Mouse (Mus musculus): ENCODE measurements around the gene Rtraf. TPM values are rescaled to one million over a fixed set of nuclear protein-coding genes. Genes with fewer than 3 reads are reported as not detected.
"Not testable (repeated sequence)": the region's sequence is repeated elsewhere in the genome, so short reads cannot be mapped to it uniquely, and the experiment has no call there.

Gene Rtraf
- 228 and 237 TPM in 2 replicates for polyA plus RNA-seq (2016; fragmentation: Nextera tagmentation; extraction: Ambion mirVana)

DNA sequence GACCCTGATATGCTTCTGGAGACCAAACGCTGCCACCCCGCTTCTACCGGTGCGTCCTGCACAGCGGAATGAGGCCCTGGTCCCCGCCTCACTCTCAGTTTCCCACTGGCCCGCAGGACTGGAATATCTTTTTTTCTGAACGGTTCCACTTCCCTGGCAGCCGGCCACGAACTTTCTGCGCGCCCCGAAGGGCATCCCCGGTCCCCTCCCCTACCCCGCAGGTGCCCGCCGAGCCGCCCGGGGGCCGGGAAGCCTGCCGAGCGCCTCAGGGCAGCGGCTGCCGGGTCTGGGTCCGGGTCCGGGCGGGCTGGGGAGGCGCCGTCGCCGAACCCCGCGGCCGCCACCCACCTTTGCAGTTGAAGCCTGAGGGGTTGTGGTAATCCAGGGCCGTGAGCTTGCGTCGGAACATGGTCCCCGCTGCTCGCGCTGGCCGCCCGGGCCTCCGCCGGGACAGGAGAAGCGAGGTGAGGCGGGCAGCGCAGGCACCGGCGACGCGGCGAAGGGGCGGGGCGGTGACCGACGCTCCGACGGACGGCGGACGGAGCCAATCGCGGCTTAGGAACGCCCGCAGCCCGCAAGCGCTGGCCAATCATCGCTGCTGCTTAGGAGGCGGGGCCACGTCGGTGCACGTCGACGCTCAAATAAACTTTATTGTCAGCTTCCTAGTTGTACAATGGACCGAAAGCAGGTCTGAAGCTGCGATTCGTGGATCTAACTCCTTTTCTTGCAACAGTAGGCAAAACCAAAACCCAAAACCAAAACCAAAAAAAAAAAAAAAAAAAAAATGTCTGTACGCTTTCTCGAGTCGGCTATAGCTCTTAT, at the start of gene Rtraf:
TSS of gene Rtraf (minus strand) at position 504 of the 822 bp plus-strand sequence.
- ATAC-seq (ENCODE audit: insufficient number of reproducible peaks, insufficient read depth, low FRiP score, low TSS enrichment): peak; percentile 94
- Histone ChIP-seq H3K9ac (peak within 1 kb of the TSS; percentile 95), H3K4me3 (peak within 1 kb of the TSS; percentile 96), H3K4me1 (peaks cover 8% of the 10 kb centered on the region; the same call in 1 of the 2 replicates), H3K36me3 (peaks cover 24% of the 10 kb centered on the region), H3K27ac (peak within 1 kb of the TSS; percentile 73), H3K9me3 (no peaks in the 10 kb centered on the region), H3K4me2 (replicated peaks) (peak within 1 kb of the TSS; percentile 75), H3K27me3 (no peaks in the 10 kb centered on the region)
- WGBS: under 1% methylated on average over 80 of the region's 80 CpGs

DNA sequence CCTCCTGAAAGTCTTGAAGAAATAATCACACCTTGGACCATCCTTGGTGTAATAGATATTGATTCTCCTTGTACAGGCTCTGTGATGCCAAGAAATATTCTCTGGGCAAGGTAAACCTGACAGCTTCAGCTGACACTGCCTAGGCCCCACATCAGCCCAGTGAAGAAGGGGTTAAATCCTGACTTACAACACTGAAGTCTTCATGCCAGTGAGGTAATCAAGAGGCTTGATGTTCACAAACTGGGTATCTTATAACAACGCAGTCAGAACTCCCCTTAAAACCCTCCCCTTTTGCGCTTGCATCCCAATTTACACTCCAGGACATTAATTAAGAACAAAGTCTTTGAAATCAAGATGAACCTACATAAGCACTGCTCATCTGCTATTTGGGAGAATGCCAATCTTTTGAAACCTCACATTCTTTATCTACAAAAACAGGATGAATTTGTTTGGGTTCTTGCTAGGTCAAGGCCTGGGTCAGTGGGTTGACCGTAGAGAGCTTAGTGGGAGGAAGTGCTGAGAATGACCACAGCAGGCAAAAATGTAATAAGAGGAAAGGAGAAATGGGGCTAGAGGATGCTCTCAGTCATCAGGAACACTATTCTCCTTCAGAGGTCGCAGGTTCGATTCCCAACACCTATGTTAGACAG, 43.8 kb upstream of the Rtraf start:
- Histone ChIP-seq H3K36me3 (no peaks in the 10 kb centered on the region), H3K4me1 (no peaks in the 10 kb centered on the region), H3K4me2 (replicated peaks) (no peak overlapping the region), H3K9ac (no peak overlapping the region), H3K27ac (no peak overlapping the region), H3K9me3 (no peaks in the 10 kb centered on the region), H3K4me3 (no peak overlapping the region), H3K27me3 (no peaks in the 10 kb centered on the region)
- no peak for ATAC-seq (ENCODE audit: insufficient number of reproducible peaks, insufficient read depth, low FRiP score, low TSS enrichment)
- 51% methylated on average over 5 of the region's 5 CpGs for WGBS

DNA sequence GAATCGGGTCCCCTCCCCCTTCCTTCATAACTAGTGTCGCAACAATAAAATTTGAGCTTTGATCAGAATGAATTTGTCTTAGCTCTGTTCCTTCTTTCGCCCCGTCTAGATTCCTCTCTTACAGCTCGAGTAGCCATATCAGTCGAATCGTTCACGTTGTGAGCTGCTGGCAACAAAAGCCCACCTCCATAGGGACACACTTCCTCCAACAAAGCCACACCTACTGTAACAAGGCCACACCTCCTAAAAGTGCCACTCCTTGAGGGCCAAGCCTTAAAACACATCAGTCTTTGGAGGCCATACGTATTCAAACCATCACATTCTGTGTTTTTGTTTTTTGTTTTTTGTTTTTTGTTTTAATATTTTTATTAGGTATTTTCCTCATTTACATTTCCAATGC, 41.5 kb upstream of the Rtraf start:
- not testable (repeated sequence) for H3K27ac ChIP-seq; ATAC-seq (ENCODE audit: insufficient number of reproducible peaks, insufficient read depth, low FRiP score, low TSS enrichment); H3K4me3 ChIP-seq; H3K9ac ChIP-seq; H3K27me3 ChIP-seq; H3K36me3 ChIP-seq; H3K9me3 ChIP-seq; H3K4me2 ChIP-seq (replicated peaks); H3K4me1 ChIP-seq
- WGBS: 85% methylated on average over 9 of the region's 9 CpGs

DNA sequence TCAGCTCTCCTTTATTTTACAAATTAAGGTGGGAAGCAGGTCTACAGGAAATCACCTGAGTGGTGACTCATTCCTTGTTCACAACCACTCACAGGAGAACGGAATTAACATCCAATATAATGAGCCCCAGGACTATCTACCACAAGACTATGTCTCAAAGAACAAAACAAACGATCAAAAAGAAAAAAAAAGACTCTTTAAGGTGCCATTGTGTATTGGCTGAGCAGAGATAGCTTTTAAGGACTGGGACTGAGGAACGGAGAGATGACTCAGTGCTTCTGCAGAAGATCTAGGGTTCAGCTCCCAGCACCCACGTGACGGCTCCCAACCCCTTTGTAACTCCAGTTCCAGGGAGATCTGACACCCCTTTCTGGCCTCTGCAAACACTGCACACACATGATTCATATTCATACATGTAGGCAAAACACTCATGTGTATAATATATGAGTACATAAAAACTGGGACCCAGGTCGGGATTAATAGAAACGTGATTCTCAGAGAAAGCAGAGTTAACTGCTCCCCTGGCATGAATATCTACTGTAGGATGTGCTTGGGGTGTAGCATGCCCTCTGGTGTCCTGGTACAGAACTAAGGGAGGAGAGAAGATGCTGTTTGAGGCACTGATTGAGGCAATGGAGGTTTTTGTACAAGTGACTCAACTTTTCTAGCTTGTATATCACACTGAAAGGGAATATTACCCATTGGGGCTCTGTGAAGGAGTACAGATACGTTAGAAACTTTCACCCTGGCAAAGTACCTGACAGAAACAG, 37.9 kb upstream of the Rtraf start:
- H3K9ac ChIP-seq: no peak overlapping the region
- H3K27ac ChIP-seq: no peak overlapping the region
- H3K27me3 ChIP-seq: no peaks in the 10 kb centered on the region
- WGBS: 86% methylated on average over 8 of the region's 8 CpGs
- no peak overlapping the region for H3K4me2 ChIP-seq (replicated peaks)
- no peak overlapping the region for H3K4me3 ChIP-seq
- no peaks in the 10 kb centered on the region for H3K4me1 ChIP-seq
- H3K9me3 ChIP-seq: no peaks in the 10 kb centered on the region
- ATAC-seq (ENCODE audit: insufficient number of reproducible peaks, insufficient read depth, low FRiP score, low TSS enrichment): no peak
- no peaks in the 10 kb centered on the region for H3K36me3 ChIP-seq

DNA sequence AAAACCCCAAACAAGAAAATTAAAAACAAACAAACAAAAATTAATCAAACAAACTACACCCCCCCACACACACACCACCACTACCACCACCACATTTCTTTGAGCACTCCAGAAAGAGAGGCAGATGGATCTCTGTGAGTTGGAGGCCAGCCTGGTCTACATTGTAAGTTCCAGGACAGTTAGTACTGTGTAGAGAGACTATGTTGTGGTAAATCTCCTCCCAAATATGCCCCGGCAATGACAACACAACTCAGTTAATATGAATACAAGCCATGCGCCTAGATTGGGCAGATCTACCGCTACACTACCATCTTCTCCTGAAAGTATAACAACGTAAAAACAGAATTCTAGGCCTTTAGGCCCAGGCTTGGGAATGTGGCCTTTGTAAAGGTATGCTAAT, 36.7 kb upstream of the Rtraf start:
- ATAC-seq (ENCODE audit: insufficient number of reproducible peaks, insufficient read depth, low FRiP score, low TSS enrichment): no peak
- no peak overlapping the region for H3K27ac ChIP-seq
- no peak overlapping the region for H3K4me3 ChIP-seq
- no peak overlapping the region for H3K4me2 ChIP-seq (replicated peaks)
- H3K4me1 ChIP-seq: no peaks in the 10 kb centered on the region
- WGBS: 92% methylated on average over 4 of the region's 4 CpGs
- H3K9me3 ChIP-seq: no peaks in the 10 kb centered on the region
- H3K27me3 ChIP-seq: no peaks in the 10 kb centered on the region
- no peak overlapping the region for H3K9ac ChIP-seq
- H3K36me3 ChIP-seq: no peaks in the 10 kb centered on the region

DNA sequence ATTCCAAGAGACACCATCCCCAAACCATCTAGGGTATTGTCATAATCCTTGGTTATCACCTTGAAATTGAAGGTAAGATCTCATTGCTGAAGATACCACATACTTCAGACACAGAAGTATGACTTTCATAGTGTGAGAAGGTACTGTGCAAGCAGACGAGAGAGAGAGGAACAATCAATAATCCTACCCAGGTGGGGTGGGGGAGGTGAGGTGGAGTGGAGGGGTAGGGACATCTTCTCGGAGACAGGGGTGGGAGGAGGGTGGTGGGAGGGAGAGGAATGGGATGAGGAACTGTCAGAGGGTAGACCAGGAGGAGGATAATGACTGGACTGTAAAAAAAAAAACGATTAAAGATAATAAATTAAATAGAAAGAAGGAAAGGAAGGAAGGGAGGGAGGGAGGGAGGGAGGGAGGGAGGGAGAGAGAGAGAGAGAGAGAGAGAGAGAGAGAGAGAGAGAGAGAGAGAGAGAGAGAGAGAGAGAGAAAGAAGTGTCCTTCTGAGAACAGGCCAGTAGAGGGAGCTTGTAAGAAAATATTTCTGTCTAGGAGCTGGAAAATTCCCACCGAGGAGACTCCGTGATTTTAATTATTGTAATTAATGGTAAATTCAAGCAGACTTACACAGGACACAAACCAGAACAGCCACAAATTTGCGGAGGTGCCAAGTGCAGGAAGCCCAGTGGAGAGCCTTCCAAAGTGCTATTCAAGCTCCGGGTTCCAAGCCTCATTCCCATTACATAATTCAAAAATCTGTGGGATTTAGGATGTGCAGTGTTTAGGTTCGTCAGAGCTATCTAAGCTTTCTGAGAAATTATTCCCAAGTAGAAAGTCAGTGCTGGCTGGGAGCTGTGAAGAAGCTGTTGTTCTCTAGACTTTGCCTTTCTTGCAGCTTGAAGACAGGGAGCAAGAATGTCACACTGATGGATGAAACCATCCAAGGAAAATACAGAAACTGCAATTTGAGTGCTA, 35.5 kb upstream of the Rtraf start:
- no peaks in the 10 kb centered on the region for H3K4me1 ChIP-seq
- H3K4me2 ChIP-seq (replicated peaks): no peak overlapping the region
- H3K9ac ChIP-seq: no peak overlapping the region
- H3K27ac ChIP-seq: no peak overlapping the region
- no peaks in the 10 kb centered on the region for H3K36me3 ChIP-seq
- ATAC-seq (ENCODE audit: insufficient number of reproducible peaks, insufficient read depth, low FRiP score, low TSS enrichment): no peak
- H3K27me3 ChIP-seq: no peaks in the 10 kb centered on the region
- 49% methylated on average over 7 of the region's 8 CpGs for WGBS
- no peaks in the 10 kb centered on the region for H3K9me3 ChIP-seq
- H3K4me3 ChIP-seq: no peak overlapping the region

DNA sequence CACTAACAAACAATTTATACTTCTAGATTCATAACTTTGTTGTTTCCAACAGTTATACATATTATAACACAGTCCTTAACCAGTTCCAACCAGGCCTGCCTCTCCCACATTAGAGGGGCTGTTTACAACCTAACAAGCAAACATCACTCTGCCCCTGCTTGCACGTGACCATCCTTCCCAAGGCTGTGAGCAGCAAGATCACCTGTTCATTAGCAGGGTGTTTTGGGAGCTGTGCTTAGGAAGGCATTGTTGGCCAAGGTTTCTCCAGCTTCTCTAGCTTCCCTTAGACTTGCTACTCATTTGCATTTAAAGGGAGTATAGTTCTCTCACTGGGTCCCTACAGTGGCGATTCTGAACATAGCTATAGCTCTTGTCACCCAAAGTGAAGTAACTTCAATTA, 34.7 kb upstream of the Rtraf start:
- Histone ChIP-seq H3K4me1 (no peaks in the 10 kb centered on the region), H3K27me3 (no peaks in the 10 kb centered on the region), H3K9me3 (no peaks in the 10 kb centered on the region), H3K4me3 (no peak overlapping the region), H3K9ac (no peak overlapping the region), H3K4me2 (replicated peaks) (no peak overlapping the region), H3K27ac (no peak overlapping the region), H3K36me3 (no peaks in the 10 kb centered on the region)
- ATAC-seq (ENCODE audit: insufficient number of reproducible peaks, insufficient read depth, low FRiP score, low TSS enrichment): no peak
- WGBS: 78% methylated on average over 2 of the region's 2 CpGs

DNA sequence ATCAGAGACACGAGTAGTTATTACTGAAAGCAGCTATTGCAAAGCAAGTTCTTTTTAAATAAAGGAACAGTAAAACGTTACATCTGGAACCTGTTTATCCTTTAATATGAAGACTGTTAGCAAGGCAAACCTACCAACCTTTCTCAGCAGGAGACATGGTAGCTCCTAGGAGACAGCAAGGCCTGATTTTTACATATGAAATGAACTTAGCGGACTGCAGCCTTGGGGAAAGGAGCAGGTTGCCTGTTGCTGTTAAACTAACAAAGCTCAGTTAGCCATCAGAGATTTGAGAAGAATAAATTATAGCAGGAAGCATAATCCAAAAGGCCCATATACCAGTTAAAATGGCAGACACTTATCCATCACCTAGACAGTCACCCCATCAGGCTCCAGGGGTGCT, 29.8 kb upstream of the Rtraf start:
- Histone ChIP-seq H3K27ac (no peak overlapping the region), H3K4me2 (replicated peaks) (no peak overlapping the region), H3K4me3 (no peak overlapping the region), H3K4me1 (no peaks in the 10 kb centered on the region), H3K36me3 (no peaks in the 10 kb centered on the region), H3K9ac (no peak overlapping the region), H3K27me3 (no peaks in the 10 kb centered on the region), H3K9me3 (no peaks in the 10 kb centered on the region)
- 44% methylated on average over 3 of the region's 3 CpGs for WGBS
- ATAC-seq (ENCODE audit: insufficient number of reproducible peaks, insufficient read depth, low FRiP score, low TSS enrichment): no peak

DNA sequence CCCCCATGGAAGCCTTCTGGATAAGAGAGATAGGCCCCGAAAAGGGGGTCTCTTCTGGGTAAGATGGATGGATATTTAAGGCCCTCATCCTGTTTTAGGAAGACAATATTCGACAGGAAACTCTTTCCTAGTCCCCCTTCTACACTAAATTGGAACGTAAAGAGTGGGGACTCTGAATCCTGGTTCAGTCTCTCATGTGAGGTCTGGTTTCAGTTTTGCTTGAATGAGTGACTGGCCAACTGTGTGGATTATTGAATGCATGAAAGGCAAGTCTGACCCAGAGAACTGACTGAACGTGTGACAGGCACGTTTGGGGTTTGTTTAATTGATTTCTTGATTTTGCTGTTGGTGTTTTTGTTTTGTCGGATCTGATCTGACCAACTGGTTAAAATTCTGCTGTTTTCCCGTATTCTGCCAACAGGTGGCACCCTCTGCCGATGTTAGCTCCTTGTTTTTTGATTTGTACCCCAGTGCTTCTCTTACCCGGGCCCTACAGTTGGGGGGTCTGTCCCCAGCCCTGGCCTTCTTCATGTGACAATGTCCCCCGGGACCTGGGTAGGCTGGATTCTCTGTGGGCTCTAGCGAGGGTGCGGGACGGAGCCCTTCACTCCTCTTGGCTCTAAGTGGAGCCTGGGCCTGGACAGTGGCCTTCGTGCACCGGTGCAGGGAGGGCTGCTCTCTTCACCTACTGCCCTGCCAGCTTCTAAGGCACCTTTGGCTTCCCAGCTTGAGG, 16.1 kb upstream of the Rtraf start:
- no peaks in the 10 kb centered on the region for H3K36me3 ChIP-seq
- peak; percentile 69; the same call in 1 of the 2 replicates for ATAC-seq (ENCODE audit: insufficient number of reproducible peaks, insufficient read depth, low FRiP score, low TSS enrichment)
- H3K27ac ChIP-seq: no peak overlapping the region
- H3K9ac ChIP-seq: peak overlapping the region; percentile 55; the same call in 1 of the 2 replicates
- H3K9me3 ChIP-seq: no peaks in the 10 kb centered on the region
- H3K4me3 ChIP-seq: peak overlapping the region; percentile 20; the same call in 1 of the 2 replicates
- no peaks in the 10 kb centered on the region for H3K27me3 ChIP-seq
- 24% methylated on average over 15 of the region's 15 CpGs for WGBS
- no peaks in the 10 kb centered on the region for H3K4me1 ChIP-seq
- H3K4me2 ChIP-seq (replicated peaks): peak overlapping the region; percentile 40

DNA sequence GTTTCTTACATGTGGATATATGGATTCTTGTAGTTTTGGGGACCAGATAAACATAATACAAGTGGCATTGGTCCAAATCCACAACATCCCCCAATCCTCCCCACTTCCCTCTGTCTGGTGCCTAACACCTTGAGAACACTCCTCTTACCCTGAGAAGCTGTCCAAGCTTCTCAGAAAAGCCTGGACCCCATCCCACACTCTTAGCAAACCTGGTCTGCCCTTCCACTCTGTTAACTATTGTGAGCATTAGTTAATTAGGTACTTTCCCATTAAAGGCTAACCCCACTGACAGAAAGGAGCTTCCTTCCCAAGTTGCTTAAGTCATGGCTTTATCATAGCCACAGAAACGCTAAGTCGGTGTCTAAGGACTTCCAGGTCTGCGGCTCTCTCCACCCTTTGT, 12.7 kb upstream of the Rtraf start:
- no peak overlapping the region for H3K4me3 ChIP-seq
- no peaks in the 10 kb centered on the region for H3K9me3 ChIP-seq
- H3K36me3 ChIP-seq: no peaks in the 10 kb centered on the region
- H3K4me1 ChIP-seq: no peaks in the 10 kb centered on the region
- H3K9ac ChIP-seq: no peak overlapping the region
- no peaks in the 10 kb centered on the region for H3K27me3 ChIP-seq
- H3K4me2 ChIP-seq (replicated peaks): no peak overlapping the region
- WGBS: 85% methylated on average over 3 of the region's 3 CpGs
- ATAC-seq (ENCODE audit: insufficient number of reproducible peaks, insufficient read depth, low FRiP score, low TSS enrichment): no peak
- H3K27ac ChIP-seq: no peak overlapping the region
